Comparison of ENCODE assay signal across 24 mouse cellular contexts in the genomic region with DNA sequence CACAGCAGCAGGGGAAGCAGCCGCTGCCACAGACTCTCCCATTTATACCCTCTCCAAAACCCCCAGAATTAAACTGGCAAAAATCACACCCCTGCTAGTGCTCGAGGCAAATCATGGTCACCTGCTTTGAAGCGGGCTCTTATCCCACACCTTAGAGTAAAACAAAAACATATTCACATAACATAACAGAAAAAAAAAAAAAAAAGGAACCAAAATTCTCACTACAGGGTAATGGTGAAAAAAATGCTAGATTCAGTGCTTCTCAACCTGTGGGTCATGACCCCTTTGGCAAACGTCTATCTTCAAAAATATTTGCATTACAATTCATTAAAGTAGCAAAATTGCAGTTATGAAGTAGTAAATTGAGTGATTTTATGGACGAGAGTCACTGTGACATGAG.
"Had no signal": no experiment of that assay in that cellular context is flagged by ENCODE, and none has a peak within 500 bp of the region (broad histone marks: within the 10 kb centered on the region; RNA-seq: fewer than 3 reads in every experiment).

No protein-coding gene starts in this region.

- ATAC-seq: hindbrain, postnatal 0 days; intestine, embryonic 16.5 days had no signal

- H3K9ac ChIP-seq: heart, embryonic 12.5 days; hindbrain, embryonic 13.5 days; hindbrain, embryonic 15.5 days; kidney, embryonic 15.5 days; limb, embryonic 13.5 days; limb, embryonic 15.5 days; liver, embryonic 13.5 days; liver, embryonic 15.5 days had no signal

- H3K27ac ChIP-seq: hindbrain, embryonic 13.5 days; hindbrain, embryonic 15.5 days; hindbrain, postnatal 0 days; kidney, postnatal 0 days; limb, embryonic 13.5 days; limb, embryonic 15.5 days; liver, embryonic 13.5 days had no signal

- H3K4me2 ChIP-seq: heart, embryonic 12.5 days; hindbrain, embryonic 13.5 days; hindbrain, embryonic 15.5 days; kidney, embryonic 15.5 days; limb, embryonic 13.5 days; limb, embryonic 15.5 days; liver, embryonic 13.5 days; liver, embryonic 15.5 days had no signal

- H3K27me3 ChIP-seq: heart, embryonic 12.5 days; hindbrain, embryonic 13.5 days; hindbrain, embryonic 15.5 days; kidney, embryonic 15.5 days; limb, embryonic 13.5 days; limb, embryonic 15.5 days; liver, embryonic 13.5 days had no signal

- H3K36me3 ChIP-seq: heart, embryonic 10.5 days; heart, embryonic 12.5 days; hindbrain, embryonic 13.5 days; hindbrain, embryonic 15.5 days; kidney, embryonic 15.5 days; limb, embryonic 13.5 days; limb, embryonic 15.5 days; liver, embryonic 13.5 days; liver, embryonic 15.5 days had no signal

- H3K9me3 ChIP-seq: heart, embryonic 10.5 days; heart, embryonic 12.5 days; hindbrain, embryonic 13.5 days; hindbrain, embryonic 15.5 days; kidney, embryonic 15.5 days; limb, embryonic 13.5 days; limb, embryonic 15.5 days; liver, embryonic 13.5 days; liver, embryonic 15.5 days had no signal

- H3K4me3 ChIP-seq: heart, embryonic 10.5 days; heart, embryonic 12.5 days; hindbrain, embryonic 13.5 days; hindbrain, embryonic 15.5 days; kidney, embryonic 15.5 days; limb, embryonic 13.5 days; limb, embryonic 15.5 days; liver, embryonic 13.5 days; liver, embryonic 15.5 days had no signal

- DNase-seq: gastrocnemius, postnatal 25 days; heart, adult 18-20 months; heart, postnatal 10 days; heart, postnatal 36 days; kidney, adult 11 months; kidney, adult 2 months; kidney, adult 9 months; kidney, postnatal 14 days; kidney, postnatal 36 days; layer of hippocampus, adult 9-11 months; layer of hippocampus, postnatal 36 days; left cerebral cortex, postnatal 4 days; liver, embryonic 13.5 days had no signal
